Mouse (Mus musculus) midbrain, embryonic 16.5 days (tissue): ENCODE measurements around the gene Avpr1b. TPM values are rescaled to one million over a fixed set of nuclear protein-coding genes. Genes with fewer than 3 reads are reported as not detected.
"Not testable (repeated sequence)": the region's sequence is repeated elsewhere in the genome, so short reads cannot be mapped to it uniquely, and the experiment has no call there.

ENCODE experiments used
- ATAC-seq: fragments of 200-750 bp; cut with Nextera tagmentation; 2 replicates; pipeline ENCODE4 v1.8.0; 2017; ENCODE audit warnings: moderate TSS enrichment
- H3K27ac ChIP-seq: fragments of 300-500 bp; sonication (generic); 2 replicates; pipeline ENCODE4 v1.5.1; 2014; ENCODE audit warnings: mild to moderate bottlenecking, low read length, mixed read lengths
- H3K27me3 ChIP-seq: fragments of 300-500 bp; sonication (generic); 2 replicates; pipeline ENCODE4 v1.6.1; 2014; ENCODE audit warnings: low read depth, low read length, mixed read lengths; ENCODE audit not compliant: control insufficient read depth, insufficient read depth
- H3K36me3 ChIP-seq: fragments of 300-500 bp; sonication (generic); 2 replicates; pipeline ENCODE4 v1.6.1; 2014; ENCODE audit warnings: mild to moderate bottlenecking, low read length, moderate library complexity, mixed read lengths; ENCODE audit not compliant: control insufficient read depth, insufficient read depth
- H3K4me1 ChIP-seq: fragments of 300-500 bp; sonication (generic); 2 replicates; pipeline ENCODE4 v1.6.1; 2014; ENCODE audit warnings: mild to moderate bottlenecking, low read length, mixed read lengths; ENCODE audit not compliant: control insufficient read depth, insufficient read depth
- H3K4me2 ChIP-seq: fragments of 300-500 bp; sonication (generic); 2 replicates; pipeline ENCODE4 v1.6.1; 2014; ENCODE audit warnings: mild to moderate bottlenecking, low read length, mixed read lengths
- H3K4me3 ChIP-seq: fragments of 300-500 bp; sonication (generic); 2 replicates; pipeline ENCODE4 v1.5.1; 2014; ENCODE audit warnings: low read depth, mild to moderate bottlenecking, low read length, moderate library complexity, mixed read lengths
- H3K9ac ChIP-seq: fragments of 300-500 bp; sonication (generic); 2 replicates; pipeline ENCODE4 v1.6.1; 2014; ENCODE audit warnings: low read depth, low read length, mixed read lengths
- H3K9me3 ChIP-seq: fragments of 300-500 bp; sonication (generic); replicated peaks from 2 replicates; pipeline ENCODE4 v1.6.1; 2014; ENCODE audit warnings: mild to moderate bottlenecking, low read length, mixed read lengths; ENCODE audit not compliant: control insufficient read depth, poor library complexity, severe bottlenecking
- WGBS: fragments of 180-500 bp; shearing (Covaris S2); extraction: QIAGEN DNeasy Blood & Tissue Kit; methylation state at CpG from one replicate; pipeline ENCODE4 v1.1.7; 2014; 5-methylcytosine and 5-hydroxymethylcytosine counted together
- polyA plus RNA-seq: library from polyadenylated mRNA; unstranded; fragments of >200 nt; fragmentation: Nextera tagmentation; extraction: Ambion mirVana; gene quantifications from 2 replicates; pipeline ENCODE4 v1.2.1, GENCODE M21; 2015

Avpr1b gene
- polyA plus RNA-seq, 1 experiment from 2014 or later: not detected

- Histone ChIP-seq H3K4me2 (no peak overlapping the region), H3K4me1 (no peaks in the 10 kb centered on the region), H3K9me3 (no peaks in the 10 kb centered on the region), H3K9ac (no peak overlapping the region), H3K4me3 (no peak overlapping the region), H3K27ac (no peak overlapping the region), H3K36me3 (no peaks in the 10 kb centered on the region), H3K27me3 (no peaks in the 10 kb centered on the region)
- 88% methylated on average over 6 of the region's 6 CpGs for WGBS
- ATAC-seq: no peak
Measured at GRCm38 (mm10) chr1:131614641-131615040, 15.6 kb downstream of the Avpr1b start.

GRCm38 (mm10) chr1:131616131-131616530, 17.1 kb downstream of the Avpr1b start:
- ATAC-seq: no peak
- H3K4me1 ChIP-seq: no peaks in the 10 kb centered on the region
- H3K27me3 ChIP-seq: no peaks in the 10 kb centered on the region
- H3K27ac ChIP-seq: no peak overlapping the region
- H3K4me3 ChIP-seq: no peak overlapping the region
- no peaks in the 10 kb centered on the region for H3K36me3 ChIP-seq
- no peaks in the 10 kb centered on the region for H3K9me3 ChIP-seq
- 68% methylated on average over 1 of the region's 1 CpGs for WGBS
- no peak overlapping the region for H3K4me2 ChIP-seq
- H3K9ac ChIP-seq: no peak overlapping the region

GRCm38 (mm10) chr1:131616546-131617220, 17.6 kb downstream of the Avpr1b start:
- no peak overlapping the region for H3K4me3 ChIP-seq
- no peak overlapping the region for H3K4me2 ChIP-seq
- no peak overlapping the region for H3K9ac ChIP-seq
- no peak for ATAC-seq
- H3K36me3 ChIP-seq: no peaks in the 10 kb centered on the region
- no peak overlapping the region for H3K27ac ChIP-seq
- no peaks in the 10 kb centered on the region for H3K4me1 ChIP-seq
- no peaks in the 10 kb centered on the region for H3K9me3 ChIP-seq
- no peaks in the 10 kb centered on the region for H3K27me3 ChIP-seq
- WGBS: 86% methylated on average over 5 of the region's 5 CpGs

- no peak for ATAC-seq
- no peak overlapping the region for H3K27ac ChIP-seq
- no peak overlapping the region for H3K9ac ChIP-seq
- no peaks in the 10 kb centered on the region for H3K36me3 ChIP-seq
- H3K4me3 ChIP-seq: no peak overlapping the region
- H3K27me3 ChIP-seq: no peaks in the 10 kb centered on the region
- no peaks in the 10 kb centered on the region for H3K9me3 ChIP-seq
- no peaks in the 10 kb centered on the region for H3K4me1 ChIP-seq
- 90% methylated on average over 1 of the region's 1 CpGs for WGBS
- no peak overlapping the region for H3K4me2 ChIP-seq
Measured at GRCm38 (mm10) chr1:131618576-131618975, 19.5 kb downstream of the Avpr1b start.

GRCm38 (mm10) chr1:131619348-131619747, 20.3 kb downstream of the Avpr1b start:
- H3K9ac ChIP-seq: no peak overlapping the region
- ATAC-seq: no peak
- no peaks in the 10 kb centered on the region for H3K27me3 ChIP-seq
- WGBS: 93% methylated on average over 7 of the region's 7 CpGs
- H3K4me3 ChIP-seq: no peak overlapping the region
- no peaks in the 10 kb centered on the region for H3K4me1 ChIP-seq
- H3K9me3 ChIP-seq: no peaks in the 10 kb centered on the region
- H3K36me3 ChIP-seq: no peaks in the 10 kb centered on the region
- H3K27ac ChIP-seq: no peak overlapping the region
- H3K4me2 ChIP-seq: no peak overlapping the region

- Histone ChIP-seq H3K4me1 (no peaks in the 10 kb centered on the region), H3K4me2 (no peak overlapping the region), H3K36me3 (no peaks in the 10 kb centered on the region), H3K4me3 (no peak overlapping the region), H3K9ac (no peak overlapping the region), H3K27me3 (no peaks in the 10 kb centered on the region), H3K27ac (no peak overlapping the region), H3K9me3 (no peaks in the 10 kb centered on the region)
- 91% methylated on average over 3 of the region's 3 CpGs for WGBS
- ATAC-seq: no peak
Measured at GRCm38 (mm10) chr1:131623644-131624043, 24.6 kb downstream of the Avpr1b start.

GRCm38 (mm10) chr1:131624175-131624835, 25.3 kb downstream of the Avpr1b start:
- no peaks in the 10 kb centered on the region for H3K4me1 ChIP-seq
- no peak for ATAC-seq
- WGBS: 57% methylated on average over 3 of the region's 3 CpGs
- H3K4me2 ChIP-seq: no peak overlapping the region
- no peaks in the 10 kb centered on the region for H3K36me3 ChIP-seq
- H3K9me3 ChIP-seq: no peaks in the 10 kb centered on the region
- H3K27ac ChIP-seq: no peak overlapping the region
- no peaks in the 10 kb centered on the region for H3K27me3 ChIP-seq
- no peak overlapping the region for H3K4me3 ChIP-seq
- H3K9ac ChIP-seq: no peak overlapping the region

- H3K27me3 ChIP-seq: no peaks in the 10 kb centered on the region
- WGBS: 89% methylated on average over 6 of the region's 6 CpGs
- no peaks in the 10 kb centered on the region for H3K9me3 ChIP-seq
- no peak overlapping the region for H3K4me3 ChIP-seq
- no peaks in the 10 kb centered on the region for H3K4me1 ChIP-seq
- no peak overlapping the region for H3K27ac ChIP-seq
- H3K36me3 ChIP-seq: no peaks in the 10 kb centered on the region
- ATAC-seq: no peak
- no peak overlapping the region for H3K4me2 ChIP-seq
- H3K9ac ChIP-seq: no peak overlapping the region
Measured at GRCm38 (mm10) chr1:131626200-131626599, 27.2 kb downstream of the Avpr1b start.

GRCm38 (mm10) chr1:131632216-131632615, 33.2 kb downstream of the Avpr1b start:
- not testable (repeated sequence) for ATAC-seq, H3K4me3 ChIP-seq, H3K4me1 ChIP-seq, H3K36me3 ChIP-seq, H3K9me3 ChIP-seq, H3K9ac ChIP-seq, H3K27me3 ChIP-seq, H3K27ac ChIP-seq, H3K4me2 ChIP-seq
- 47% methylated on average over 6 of the region's 6 CpGs for WGBS
